Mouse (Mus musculus) megakaryocyte, adult 5-6 weeks (primary cell): ENCODE data around the gene Srms. TPM values are rescaled to one million over a fixed set of nuclear protein-coding genes. Genes with fewer than 3 reads are reported as not detected.
"Not testable (repeated sequence)": the region's sequence is repeated elsewhere in the genome, so short reads cannot be mapped to it uniquely, and the experiment has no call there.

Source experiments
- ATAC-seq: 2 replicates; pipeline ENCODE4 v1.8.0; 2016; ENCODE audit warnings: mild to moderate bottlenecking, inconsistent platforms; ENCODE audit not compliant: poor library complexity, severe bottlenecking
- total RNA-seq, 2 experiments: library from RNA; stranded (forward) in 1 of 2; stranded (reverse) in 1 of 2; fragments of 153-499, 151-499 nt in 1 of 2; fragments of 221-1000, 200-1000 nt in 1 of 2; gene quantifications; 2 replicates each; pipeline versions ENCODE4 v1.2.3 to v1.2.4; 2015 to 2017

Srms gene
- total RNA-seq, 2 experiments from 2014 or later: not detected

DNA sequence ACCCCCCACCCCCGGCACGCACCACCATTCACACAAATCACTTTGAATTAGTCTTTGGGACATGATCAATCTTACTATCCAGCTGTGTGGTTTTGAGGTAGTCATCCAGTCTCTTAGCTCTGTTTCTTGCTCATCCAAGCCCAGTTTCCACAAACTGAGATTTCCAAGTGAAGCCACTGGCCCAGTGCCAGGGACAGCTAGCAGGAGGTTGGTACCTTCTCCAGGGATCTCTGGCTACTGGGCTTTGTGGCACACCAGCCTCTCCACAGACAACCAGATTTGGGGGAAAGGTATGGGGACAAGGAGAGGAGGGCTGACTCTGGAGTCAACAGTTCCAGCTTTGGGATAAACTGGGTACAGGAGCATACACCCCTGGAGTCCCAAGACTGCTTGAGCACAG lies 7.4 kb upstream of the Srms start:
- no peak for ATAC-seq

GRCm38 (mm10) chr2:181219538-181220216 lies 6.7 kb upstream of the Srms start, which contains the start of gene Fndc11:
TSS of gene Fndc11 (plus strand) at chr2:181220013.
- ATAC-seq: peak; percentile 96

GRCm38 (mm10) chr2:181218881-181219485 lies 6.0 kb upstream of the Srms start:
- ATAC-seq: no peak

- no peak for ATAC-seq
Measured at GRCm38 (mm10) chr2:181216037-181216436, 3.1 kb upstream of the Srms start.

GRCm38 (mm10) chr2:181212389-181213020 lies 480 bp downstream of the Srms start:
- peak; percentile 49 for ATAC-seq

- ATAC-seq: no peak; the same call in 1 of the 2 replicates
Measured at GRCm38 (mm10) chr2:181206118-181206517, 6.9 kb downstream of the Srms start.

DNA sequence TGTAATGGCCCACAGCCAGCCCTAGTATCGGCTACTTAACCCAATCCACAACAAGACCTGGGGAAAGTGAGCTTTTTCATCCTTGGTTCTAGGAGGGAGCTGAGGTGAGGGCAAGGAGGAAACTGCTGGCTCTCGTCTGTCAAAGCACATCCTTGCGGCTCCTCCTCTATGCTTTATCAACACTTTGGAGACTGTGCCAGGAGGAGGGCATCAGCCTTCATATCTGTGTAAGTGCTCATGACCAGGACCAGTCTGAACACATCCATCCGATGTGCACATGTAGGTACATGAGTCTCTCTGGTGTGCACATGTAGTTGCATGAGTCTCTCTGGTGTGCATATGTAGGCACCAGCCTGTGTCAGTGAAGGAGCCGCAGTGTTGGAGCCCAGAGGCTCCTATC lies 7.3 kb downstream of the Srms start:
- ATAC-seq: no peak

GRCm38 (mm10) chr2:181202886-181203285 lies 10.1 kb downstream of the Srms start:
- no peak for ATAC-seq

DNA sequence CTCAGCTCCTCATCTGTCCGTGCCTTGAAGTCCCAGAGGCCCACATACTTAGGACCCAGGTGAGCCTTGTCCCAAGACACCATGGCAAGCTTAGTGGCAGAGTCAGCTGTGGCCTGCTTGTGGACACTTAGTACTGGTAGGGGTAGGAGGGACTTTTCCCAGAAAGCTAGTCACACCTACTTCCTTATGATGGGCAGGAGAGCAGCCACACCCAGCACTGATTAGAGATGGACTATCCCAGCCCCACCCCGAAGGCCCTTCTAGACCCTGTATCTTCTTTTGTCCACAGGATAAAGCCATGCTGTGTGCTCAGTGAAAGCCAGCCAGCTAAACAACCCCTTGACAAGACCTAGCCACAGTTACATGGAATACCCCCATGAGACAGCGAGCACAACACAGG lies 10.6 kb downstream of the Srms start, which contains the start of gene Ptk6:
Ptk6 (minus strand) TSS at position 368 of the 400 bp plus-strand sequence.
- ATAC-seq: no peak

DNA sequence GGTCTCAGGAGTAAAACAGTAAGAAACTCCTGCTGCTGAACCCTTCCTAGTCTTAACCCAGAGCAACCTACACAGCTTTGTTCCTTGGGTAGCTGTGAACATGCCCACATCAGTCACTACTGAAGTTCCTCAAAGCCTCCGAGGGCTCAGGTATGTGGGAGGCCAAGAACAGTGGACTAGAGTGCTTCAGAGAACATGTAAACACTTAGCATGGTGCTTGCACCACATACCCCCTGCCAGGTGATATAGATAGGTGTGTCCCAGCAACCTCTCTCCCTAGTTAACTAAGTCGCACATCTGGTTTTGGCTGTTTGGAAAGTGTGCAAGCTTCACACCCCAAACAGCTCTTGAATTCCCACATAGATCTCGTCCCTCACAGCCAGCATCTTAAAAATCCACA lies 11.4 kb downstream of the Srms start:
- ATAC-seq: no peak

DNA sequence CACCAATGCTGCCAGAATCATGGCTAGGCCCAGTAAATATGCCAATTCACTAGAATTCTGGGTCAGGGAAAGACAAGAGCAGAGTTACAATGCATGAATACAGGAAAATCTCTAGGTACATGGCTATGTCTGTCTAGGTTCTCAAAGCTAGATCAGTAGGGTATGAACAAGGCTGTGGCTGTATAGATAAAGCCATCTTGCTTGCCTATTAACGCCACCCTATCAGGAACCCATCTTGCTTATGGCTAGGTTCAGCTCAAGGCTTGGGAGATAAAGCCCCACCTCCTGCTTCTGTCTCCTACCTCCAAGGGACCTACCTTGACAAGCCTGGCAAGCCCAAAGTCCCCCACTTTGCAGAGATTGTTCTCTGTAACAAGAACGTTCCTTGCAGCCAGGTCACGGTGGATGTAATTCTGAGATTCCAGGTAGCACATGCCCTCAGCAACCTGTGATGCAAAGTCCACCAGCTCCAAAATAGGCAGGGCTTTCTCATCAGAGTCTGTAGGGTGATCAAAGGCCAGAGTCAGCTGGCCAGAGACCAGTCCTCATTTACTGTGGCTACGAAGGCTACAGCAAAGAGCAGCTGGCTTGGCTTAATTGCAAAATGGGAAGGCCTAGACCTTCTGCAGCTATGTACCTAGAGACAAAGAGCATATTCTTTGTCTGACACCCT lies 16.2 kb downstream of the Srms start:
- no peak for ATAC-seq

DNA sequence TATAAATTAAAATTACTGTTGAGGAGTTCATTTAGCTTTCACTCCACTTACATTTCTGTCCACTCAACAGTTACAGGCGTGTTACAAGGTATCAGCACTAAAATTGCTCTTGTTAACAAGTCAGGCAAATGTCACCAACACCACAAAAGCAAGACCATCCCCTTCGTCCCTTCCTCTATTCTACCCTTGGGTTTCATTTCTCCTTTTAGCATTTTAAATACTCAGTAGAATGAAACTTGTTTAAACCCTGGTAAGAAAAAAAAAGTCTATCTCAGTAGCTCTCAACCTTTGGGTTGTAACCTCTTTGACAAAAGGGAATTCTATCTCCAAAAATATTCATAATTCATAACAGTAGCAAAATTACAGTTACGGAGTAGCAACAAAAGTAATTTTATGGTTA lies 19.9 kb downstream of the Srms start:
- peak; percentile 81 for ATAC-seq

DNA sequence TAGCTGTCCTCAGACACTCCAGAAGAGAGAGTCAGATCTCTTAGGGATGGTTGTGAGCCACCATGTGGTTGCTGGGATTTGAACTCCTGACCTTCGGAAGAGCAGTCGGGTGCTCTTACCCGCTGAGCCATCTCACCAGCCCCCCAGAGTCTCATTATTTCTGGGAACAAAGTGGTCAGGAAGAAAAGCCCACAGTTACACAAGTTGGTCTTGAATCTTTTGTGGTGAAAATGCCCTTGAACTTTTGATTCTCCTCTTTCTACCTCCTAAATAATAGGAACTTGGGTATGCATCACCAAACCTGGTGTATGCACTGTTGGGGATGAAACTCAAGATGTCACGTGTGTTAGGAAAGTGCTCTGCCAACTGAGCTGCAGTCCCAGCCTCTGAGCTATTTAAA lies 21.0 kb downstream of the Srms start:
- ATAC-seq: no peak

GRCm38 (mm10) chr2:181191385-181191784 lies 21.6 kb downstream of the Srms start:
- not testable (repeated sequence) for ATAC-seq

DNA sequence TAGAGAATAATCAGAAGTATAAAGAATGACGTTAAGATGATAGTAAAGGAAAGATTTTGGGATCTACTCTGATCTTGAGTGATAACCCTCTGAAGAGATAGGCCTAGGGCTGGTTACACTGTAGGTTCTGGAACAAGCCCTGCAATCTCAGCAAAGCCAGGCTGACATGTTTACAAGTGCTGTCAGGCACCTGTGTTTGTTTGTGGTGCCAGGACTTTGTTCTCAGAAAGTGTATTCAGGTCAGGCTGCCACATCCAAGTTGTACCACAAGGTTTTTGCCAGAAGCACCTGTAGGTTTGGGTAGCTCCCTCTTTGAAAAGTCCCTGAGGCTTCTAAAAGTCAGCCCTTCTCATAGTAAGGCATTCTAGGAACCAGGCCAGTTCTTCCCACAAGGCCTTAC lies 23.7 kb downstream of the Srms start:
- ATAC-seq: no peak

DNA sequence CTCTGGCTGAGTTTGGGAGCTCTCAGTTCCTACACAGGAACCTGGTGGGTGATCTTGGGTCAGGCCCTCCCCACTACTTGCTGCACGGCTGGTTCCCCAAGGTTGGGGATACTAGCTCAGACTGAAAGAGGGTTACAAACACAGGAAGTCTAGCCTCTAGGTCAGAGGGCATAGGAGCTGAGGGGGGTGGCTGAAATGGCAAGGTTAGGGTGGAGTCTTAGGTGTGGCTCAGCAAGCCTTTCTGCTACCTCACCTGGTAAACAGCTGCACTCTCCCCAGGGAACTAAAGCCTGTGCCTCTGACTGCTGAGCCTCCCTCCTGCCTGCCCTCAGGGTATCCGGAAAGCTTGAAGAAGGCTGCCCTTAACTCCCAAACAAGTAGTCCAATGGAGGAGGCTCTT lies 24.3 kb downstream of the Srms start:
- ATAC-seq: no peak

DNA sequence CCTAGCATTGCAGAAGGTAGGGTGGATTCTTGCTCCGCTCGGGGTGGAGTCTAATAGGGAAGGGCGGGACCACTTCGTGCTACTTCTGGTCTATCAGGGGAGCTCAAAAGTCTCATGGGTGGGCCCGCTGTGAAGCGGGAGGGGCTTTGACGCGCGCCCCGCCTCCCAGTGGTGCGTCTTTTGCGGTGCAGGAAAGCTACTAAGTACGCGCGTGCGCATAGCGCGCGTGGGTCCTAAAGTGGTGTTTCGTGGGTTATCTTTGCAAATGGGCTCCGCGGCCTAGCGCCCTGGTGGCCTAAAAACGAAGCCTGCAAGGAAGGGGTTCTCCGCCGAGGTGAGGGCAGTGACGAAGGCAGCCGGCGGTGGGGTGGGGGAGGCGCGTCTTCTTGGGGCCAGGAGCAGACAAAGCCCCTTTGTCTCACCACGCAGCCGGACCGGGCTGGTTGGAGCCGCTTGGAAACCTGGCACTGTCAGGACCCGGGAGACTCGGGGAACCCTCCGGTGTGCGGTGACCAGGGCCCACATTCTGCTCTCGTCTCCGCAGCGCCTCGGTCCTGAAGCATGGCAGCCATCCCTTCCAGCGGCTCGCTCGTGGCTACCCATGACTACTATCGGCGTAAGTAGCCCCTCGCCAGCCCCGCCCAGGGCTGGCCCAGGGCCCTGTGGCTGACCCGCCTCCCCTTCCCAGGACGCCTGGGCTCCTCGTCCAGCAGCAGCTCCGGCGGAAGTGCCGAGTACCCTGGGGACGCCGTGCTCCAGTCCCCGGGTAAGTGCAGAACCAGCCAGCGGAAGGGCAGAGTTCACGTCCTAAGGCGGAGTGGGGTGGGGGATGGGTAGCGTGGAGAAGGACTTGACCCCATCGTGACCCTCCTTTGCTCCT lies 25.6 kb downstream of the Srms start, which contains the start of gene Ppdpf:
Ppdpf (plus strand) TSS at position 127 of the 880 bp plus-strand sequence.
- ATAC-seq: peak; percentile 86

DNA sequence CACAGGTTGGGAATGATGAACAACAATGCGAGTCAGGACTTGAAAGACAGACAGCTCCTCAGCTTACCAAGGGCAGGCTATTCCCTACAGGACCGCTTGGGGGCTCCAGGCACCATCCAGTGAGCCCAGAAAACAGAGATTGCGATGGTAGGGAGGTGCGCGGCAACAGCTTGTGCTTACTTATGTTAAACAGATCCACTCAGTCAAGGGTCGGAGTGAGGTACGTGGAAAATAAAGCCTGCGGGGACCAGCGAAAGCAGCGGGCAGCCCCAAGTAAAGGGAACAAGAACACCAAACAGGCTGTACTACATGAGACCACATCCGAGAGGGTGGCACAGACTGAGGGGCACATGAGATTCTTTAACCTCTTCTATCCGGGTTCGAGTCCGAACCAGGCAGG lies 26.4 kb downstream of the Srms start:
- peak; percentile 77 for ATAC-seq

DNA sequence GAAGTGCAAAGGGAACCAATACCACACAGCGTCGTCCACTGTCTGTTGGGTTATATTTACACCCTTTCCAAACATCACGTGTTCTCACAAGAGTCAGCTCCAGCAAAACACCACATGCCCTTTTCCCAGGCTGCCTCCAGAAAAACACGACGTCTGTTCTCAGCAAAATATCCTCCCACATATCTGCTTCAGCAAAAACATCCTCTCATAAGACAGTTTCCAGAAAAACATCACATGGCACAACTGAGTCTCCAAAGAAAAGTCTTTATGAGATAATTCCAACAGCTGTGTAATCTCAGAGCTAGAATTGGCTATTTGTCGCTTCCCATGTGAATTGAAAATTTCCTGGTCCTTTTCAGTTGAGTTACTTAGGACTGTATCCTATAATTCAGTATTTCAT lies 32.1 kb downstream of the Srms start:
- no peak for ATAC-seq

DNA sequence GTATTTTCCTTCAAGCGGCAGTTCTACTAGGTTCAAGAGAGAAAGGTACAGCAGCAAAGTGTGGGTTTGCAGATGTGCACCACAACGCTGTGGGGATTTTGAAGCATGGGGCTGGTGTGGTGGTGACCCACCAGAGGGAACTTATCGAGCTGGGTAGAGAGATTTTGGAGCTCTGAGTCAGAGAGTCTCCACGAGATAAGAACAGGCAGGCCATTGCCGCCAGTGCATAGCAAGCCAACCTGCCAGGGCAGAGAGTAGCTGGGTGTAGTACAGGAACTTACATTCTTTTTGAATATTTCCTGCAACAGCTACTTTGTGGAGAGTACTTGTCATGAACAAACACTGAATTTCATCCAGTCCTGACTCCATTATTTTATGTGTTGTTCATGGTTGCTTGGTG lies 34.5 kb downstream of the Srms start:
- ATAC-seq: no peak
